Mouse (Mus musculus) adrenal gland, adult (tissue): ENCODE measurements around the gene A730061H03Rik.

Source experiments
- DNase-seq, 2 experiments: peaks; one replicate each; pipeline ENCODE4 v3.0.0; 2022 to 2023; ENCODE audit warnings: low spot score in 1 of 2; ENCODE audit not compliant: inconsistent age in 2 of 2

Gene A730061H03Rik

DNA sequence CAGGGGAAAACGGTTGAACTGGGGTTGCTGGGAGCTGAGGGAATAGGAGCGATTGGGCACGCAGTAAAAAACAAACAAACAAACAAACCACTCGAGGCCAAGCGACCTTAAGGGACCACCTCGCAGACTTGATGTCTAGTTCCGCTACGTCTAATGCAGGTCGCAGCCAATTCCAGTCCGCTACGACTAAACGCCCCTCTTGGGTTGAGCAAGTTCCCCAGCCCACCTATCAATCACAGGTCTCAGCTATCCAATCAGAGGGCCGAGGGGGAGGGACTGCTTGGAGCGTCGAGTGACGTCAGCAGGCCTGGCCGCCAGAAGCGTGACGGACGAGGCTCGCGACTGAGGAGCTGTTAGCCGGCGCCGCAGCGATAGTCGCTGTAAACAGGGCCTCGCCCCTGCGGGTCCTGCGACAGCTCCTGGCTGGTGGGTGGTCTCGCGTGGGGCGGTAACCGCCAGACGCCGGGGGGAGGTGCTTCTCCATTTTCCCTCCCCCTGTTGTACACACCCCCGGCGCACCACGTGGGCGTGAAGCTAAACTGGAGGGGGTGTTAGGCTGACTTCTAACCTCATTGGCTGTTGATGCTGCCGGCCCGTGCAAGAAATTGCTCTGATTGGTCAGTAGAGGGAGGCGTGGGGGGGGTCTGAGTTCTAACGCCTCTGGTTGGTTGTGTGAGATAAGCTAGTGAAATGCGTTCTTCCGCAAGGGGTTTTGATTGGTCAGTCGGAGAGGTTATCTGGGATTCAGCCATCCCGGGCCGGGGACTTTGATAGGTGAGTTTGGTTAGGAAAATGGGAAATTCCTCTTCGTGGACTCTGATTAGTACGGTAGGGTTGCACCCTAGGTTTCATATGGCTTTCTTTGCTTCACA lies at the start of gene A730061H03Rik:
TSS of gene A730061H03Rik (minus strand) at position 205 of the 872 bp plus-strand sequence.
- DNase-seq = peak; percentile 99 to 100

GRCm38 (mm10) chr14:55608339-55608738 lies 48.1 kb upstream of the A730061H03Rik start:
- no peak for DNase-seq

GRCm38 (mm10) chr14:55605743-55606459 lies 45.7 kb upstream of the A730061H03Rik start:
- DNase-seq = no peak

- DNase-seq = peak in 1 of 2 experiments; percentile 56
Observed at GRCm38 (mm10) chr14:55604823-55605222, 44.6 kb upstream of the A730061H03Rik start.

GRCm38 (mm10) chr14:55603633-55604576 lies 43.7 kb upstream of the A730061H03Rik start:
- peak; percentile 95 to 98 for DNase-seq

DNA sequence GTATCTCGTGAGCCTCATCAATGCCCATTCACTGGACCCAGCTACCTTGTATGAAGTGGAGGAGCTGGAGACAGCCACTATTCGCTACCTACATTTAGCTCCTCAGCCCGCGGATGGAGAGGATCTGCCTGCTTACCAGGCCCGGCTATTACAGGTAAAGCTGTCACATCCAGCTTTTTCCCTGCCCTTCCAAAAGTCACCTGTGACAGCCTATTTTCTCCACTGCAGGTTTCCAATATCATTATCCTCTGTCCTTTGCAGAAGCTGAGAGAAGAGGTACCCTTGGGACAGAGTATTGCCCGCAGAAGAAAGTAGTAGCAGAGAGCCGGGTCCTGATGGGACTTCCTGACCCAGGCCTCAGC lies 43.0 kb upstream of the A730061H03Rik start, which contains the start of gene Irf9:
TSS of gene Irf9 (plus strand) at position 301 of the 362 bp plus-strand sequence.
- DNase-seq = no peak

- DNase-seq = no peak
Observed at GRCm38 (mm10) chr14:55598521-55599390, 38.5 kb upstream of the A730061H03Rik start.

DNA sequence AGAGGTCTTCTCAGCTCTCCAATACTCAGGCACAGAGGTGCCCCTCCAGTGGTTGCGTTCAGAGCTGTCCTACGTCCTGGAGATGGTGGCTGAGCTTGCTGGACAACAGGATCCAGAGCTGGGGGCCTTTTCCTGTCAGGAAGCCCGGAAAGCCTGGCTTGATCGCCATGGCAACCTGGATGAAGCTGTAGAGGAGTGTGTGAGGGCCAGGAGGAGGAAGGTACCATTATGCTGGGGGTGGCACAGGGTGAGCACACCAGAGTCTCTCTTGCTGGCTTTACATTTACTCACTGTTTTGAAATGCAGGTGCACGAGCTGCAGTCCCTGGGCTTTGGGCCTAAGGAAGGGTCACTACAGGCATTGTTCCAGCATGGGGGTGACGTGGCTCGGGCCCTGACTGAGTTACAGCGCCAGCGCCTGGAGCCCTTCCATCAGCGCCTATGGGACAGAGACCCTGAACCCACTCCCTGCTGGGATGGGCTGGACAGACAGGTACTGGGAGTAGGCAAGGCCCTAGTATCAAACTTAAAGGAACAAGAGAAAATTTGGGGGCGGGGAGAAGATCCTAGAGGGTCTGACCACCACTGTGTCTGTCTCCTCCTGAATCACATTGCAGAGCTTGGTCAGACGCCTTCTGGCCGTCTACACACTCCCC lies 36.0 kb upstream of the A730061H03Rik start:
- no peak for DNase-seq

DNA sequence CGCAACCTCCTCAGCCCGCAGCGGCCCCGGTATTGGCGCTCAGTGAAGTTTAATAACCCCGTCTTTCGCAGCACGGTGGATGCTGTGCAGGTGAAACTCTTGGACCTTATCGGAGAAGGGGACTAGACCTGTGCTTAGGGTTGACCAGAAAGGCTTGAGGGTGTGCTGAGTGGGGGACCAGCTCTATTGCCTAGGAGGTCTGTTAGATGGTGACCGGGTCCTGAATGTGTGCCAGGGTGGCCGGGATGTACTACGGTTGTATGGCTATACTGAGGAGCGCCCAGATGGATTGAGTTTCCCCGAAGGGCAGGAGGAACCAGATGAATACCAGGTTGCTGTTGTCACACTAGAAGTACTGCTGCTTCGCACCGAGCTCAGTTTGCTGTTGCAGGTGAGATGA lies 32.0 kb upstream of the A730061H03Rik start:
- DNase-seq = peak in 1 of 2 experiments; percentile 50

DNA sequence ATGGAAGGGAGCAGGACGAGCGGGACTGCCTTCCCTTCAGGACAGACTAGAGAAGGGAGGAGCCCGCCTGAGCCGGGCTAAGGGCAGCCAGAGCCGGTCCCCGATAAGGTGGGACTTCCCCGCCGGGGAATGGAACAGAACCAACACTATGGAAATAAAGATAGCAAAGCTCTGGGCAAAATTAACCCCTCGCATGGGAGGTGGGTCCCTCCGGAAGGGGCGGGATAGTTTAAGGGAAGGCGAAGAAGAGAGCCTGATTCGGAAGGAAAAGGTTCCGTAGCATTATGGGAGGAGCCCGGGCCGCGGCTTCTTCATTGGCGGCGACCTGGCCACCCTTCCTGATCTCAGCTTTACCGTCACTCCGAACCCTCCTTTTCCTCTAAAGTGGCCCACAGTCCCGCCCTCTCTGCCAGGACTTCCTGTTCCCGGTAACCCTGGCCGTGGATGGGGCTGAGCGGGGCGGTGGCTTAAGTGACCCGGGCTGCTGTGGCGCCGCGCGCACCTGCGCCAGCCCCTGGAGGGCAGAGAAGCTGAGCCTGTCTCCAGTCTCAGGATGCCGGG lies 31.2 kb upstream of the A730061H03Rik start, which contains the start of gene Rnf31:
TSS of gene Rnf31 (plus strand) at position 378 of the 561 bp plus-strand sequence.
- DNase-seq = peak; percentile 96 to 98

- DNase-seq = peak; percentile 97 to 98
Observed at GRCm38 (mm10) chr14:55590748-55591330, 30.6 kb upstream of the A730061H03Rik start, which contains the start of gene Psme2. Gene Psme2, minus strand, starts transcription at chr14:55591113.

DNA sequence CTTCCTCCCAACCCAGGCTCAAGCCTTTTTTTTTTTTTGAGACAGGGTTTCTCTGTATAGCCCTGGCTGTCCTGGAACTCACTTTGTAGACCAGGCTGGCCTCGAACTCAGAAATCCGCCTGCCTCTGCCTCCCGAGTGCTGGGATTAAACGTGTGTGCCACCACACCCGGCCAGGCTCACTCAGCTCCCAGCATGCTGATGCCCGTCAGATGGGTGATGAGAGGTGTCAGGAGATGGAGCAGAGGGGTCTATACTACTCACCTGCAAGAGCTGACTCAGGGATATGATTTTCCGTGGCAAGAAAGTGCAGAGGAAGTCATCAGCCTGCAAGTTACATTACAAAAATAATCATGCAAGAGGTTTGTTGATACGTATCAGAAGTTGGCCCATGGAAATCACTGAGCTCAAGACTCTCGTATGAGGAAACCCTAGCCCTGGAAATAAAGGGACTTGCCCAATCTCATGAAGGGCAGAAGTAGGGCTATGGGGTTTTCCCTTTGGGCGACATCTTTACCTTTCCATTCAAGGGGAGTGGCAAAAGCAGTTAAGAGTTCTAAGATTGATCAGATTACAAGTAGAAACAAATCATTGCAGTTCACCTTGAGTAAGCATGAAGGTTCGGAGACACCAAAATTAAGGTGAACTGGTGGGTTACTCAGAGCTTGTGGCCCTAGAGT lies 29.7 kb upstream of the A730061H03Rik start:
- peak in 1 of 2 experiments; percentile 14 for DNase-seq

DNA sequence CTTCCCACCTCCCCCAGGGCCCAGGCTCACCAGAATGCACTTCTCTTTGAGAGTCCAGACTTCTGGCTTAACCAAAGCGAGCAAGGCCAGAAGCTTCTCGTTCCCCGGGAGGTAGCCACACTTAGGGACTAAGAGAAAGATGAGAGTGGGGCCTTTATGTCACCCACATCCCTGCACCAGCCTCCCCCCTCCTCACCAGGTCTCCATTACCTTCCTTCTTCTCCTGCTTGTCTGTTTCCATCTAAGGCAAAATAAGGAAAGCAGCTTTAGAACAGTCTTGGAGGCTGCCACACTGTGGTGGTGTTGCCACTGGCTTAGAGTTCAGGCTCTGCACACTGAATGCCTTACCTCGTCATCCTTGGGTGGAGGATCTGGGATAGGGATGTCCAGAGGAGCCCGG lies 29.1 kb upstream of the A730061H03Rik start:
- no peak for DNase-seq

GRCm38 (mm10) chr14:55586149-55586548 lies 25.9 kb upstream of the A730061H03Rik start:
- DNase-seq = peak in 1 of 2 experiments; percentile 54

GRCm38 (mm10) chr14:55585566-55585960 lies 25.4 kb upstream of the A730061H03Rik start:
- DNase-seq = no peak

DNA sequence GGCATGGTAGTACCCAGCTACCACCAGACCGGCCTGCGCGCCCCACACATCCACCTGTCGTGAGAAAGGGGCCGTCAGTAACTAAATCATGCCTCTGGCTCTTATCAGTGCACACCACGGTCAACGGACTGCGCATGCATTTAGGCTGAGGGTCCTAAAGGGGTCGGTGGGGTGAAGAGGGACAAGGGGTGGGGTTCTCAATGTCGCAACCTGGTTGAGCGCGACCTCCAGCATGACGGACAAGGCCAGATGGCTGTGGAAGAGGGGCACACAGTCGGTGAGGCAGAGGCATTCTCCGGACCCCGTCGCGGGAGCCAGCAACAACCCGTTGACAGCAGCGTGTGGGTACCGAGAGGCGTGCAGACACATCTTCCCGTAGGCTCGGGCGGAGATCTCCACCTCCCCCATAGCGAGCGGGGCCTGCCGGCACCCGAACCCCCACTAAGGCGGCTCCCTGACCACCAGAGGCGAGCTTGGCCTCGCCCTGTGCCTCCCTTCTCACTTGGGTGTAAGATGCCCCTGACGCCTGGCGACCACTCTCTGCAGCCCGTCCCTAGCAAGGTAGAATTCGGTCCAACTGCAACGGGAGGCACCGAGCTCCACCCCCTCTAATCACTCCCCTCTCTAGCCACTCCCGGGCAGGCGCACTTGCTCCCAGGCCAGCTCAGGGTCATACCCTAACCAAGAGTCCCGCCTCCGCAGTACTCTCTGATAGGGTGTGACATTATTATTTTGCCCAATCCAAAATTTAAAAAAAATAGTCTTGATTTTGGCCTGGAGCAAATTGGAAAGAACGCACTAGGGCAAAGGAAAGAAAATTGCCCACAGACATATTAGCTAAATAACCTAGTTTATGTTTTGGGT lies 24.7 kb upstream of the A730061H03Rik start, which contains the start of gene Emc9:
TSS of gene Emc9 (minus strand) at position 601 of the 864 bp plus-strand sequence.
- peak; percentile 91 to 96 for DNase-seq

GRCm38 (mm10) chr14:55584303-55584701 lies 24.1 kb upstream of the A730061H03Rik start:
- DNase-seq = no peak
